Mouse (Mus musculus) intestine, embryonic 16.5 days (tissue): Measurements from ENCODE around the gene Ssbp3. TPM values are rescaled to one million over a fixed set of nuclear protein-coding genes. Genes with fewer than 3 reads are reported as not detected.
A peak's percentile ranks its signal among the peaks of the same experiment; 100 is the strongest.

ENCODE experiments used
- ATAC-seq: fragments of 200-750 bp; cut with Nextera tagmentation; 2 replicates; pipeline ENCODE4 v1.8.0; 2017; ENCODE audit warnings: moderate TSS enrichment, moderate library complexity
- H3K27ac ChIP-seq: fragments of 300-500 bp; sonication (generic); 2 replicates; pipeline ENCODE4 v1.5.1; 2014; ENCODE audit warnings: mild to moderate bottlenecking, low read length
- H3K27me3 ChIP-seq: fragments of 300-500 bp; sonication (generic); replicated peaks from 2 replicates; pipeline ENCODE4 v1.6.1; 2014; ENCODE audit warnings: low read length, control low read depth, mixed read lengths; ENCODE audit not compliant: control insufficient read depth, insufficient read depth
- H3K36me3 ChIP-seq: fragments of 300-500 bp; sonication (generic); 2 replicates; pipeline ENCODE4 v1.6.1; 2014; ENCODE audit warnings: low read length, control low read depth; ENCODE audit not compliant: control insufficient read depth, insufficient read depth
- H3K4me1 ChIP-seq: fragments of 300-500 bp; sonication (generic); 2 replicates; pipeline ENCODE4 v1.6.1; 2014; ENCODE audit warnings: low read length, control low read depth, mixed read lengths; ENCODE audit not compliant: control insufficient read depth, insufficient read depth
- H3K4me2 ChIP-seq: fragments of 300-500 bp; sonication (generic); 2 replicates; pipeline ENCODE4 v1.6.1; 2014; ENCODE audit warnings: low read depth, low read length, control low read depth
- H3K4me3 ChIP-seq: fragments of 300-500 bp; sonication (generic); 2 replicates; pipeline ENCODE4 v1.5.1; 2014; ENCODE audit warnings: mild to moderate bottlenecking, low read length
- H3K9ac ChIP-seq: fragments of 300-500 bp; sonication (generic); 2 replicates; pipeline ENCODE4 v1.6.1; 2014; ENCODE audit warnings: low read depth, low read length
- H3K9me3 ChIP-seq: fragments of 300-500 bp; sonication (generic); 2 replicates; pipeline ENCODE4 v1.6.1; 2016; ENCODE audit warnings: low read length, control low read depth; ENCODE audit not compliant: control insufficient read depth
- WGBS: fragments of 180-500 bp; shearing (Covaris S2); extraction: QIAGEN DNeasy Blood & Tissue Kit; methylation state at CpG from one replicate; pipeline ENCODE4 v1.1.7; 2014; 5-methylcytosine and 5-hydroxymethylcytosine counted together
- polyA plus RNA-seq: library from polyadenylated mRNA; unstranded; fragments of >200 nt; fragmentation: Nextera tagmentation; extraction: Ambion mirVana; gene quantifications from 2 replicates; pipeline ENCODE4 v1.2.1, GENCODE M21; 2015

Gene Ssbp3
- polyA plus RNA-seq: 38.0 and 53.4 TPM in 2 replicates

DNA sequence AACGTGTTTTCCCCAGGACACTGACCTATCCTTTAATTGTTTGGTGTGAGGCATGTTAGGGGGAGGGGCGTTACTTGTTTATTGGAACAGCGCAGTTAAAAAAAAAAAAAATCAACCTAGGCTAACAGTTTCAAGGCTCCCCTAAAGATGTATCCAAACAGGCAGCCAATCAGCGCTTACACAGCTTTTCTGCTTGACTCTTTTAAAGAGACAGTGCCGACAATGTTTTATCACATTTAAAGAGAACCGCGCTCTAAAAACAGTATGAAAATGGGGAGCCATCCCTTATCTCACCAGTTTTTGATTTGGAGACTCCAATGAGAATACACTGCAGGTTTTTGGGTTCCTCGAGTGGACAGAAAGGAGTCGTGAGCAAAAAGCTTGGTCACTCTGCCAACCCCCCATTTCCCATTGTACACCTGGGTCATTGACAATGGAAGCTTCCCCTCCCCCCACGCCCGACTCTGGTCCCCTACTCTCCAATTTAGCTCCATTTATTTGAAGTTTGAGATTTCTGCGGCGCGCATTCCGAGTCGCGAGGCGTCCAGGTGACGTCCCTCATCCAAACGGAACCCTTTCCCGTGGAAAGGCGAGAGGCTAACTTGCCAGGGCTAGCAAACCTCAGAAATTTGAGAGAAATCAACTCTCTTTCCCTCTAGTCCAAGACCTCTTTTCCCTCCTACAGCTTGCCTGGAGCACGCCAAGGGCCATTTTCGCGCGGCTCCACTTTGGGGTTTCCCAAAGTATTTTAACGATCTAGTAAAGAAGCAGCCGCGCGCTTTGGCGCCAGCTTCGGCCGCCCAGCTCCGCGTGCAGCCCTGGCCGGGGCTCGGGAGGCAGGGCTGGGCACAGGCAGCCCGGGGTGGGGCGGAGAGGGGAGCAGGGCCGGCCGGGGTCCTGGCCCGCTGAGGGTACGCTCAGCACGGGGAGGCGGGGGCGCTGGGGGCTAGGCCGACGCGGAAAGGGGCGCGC lies at the start of gene Ssbp3:
Gene Ssbp3 (plus strand): TSS at position 501 of the 972 bp plus-strand sequence.
- under 1% methylated on average over 51 of the region's 51 CpGs for WGBS
- Histone ChIP-seq H3K36me3 (0 out of 2 replicates have a peak, but pooled peaks cover 3% of the 10 kb centered on the region), H3K27ac (peak within 1 kb of the TSS; percentile 97), H3K4me1 (peaks cover 42% of the 10 kb centered on the region), H3K4me3 (peak within 1 kb of the TSS; percentile 99), H3K4me2 (peak within 1 kb of the TSS; percentile 88), H3K9me3 (no peaks in the 10 kb centered on the region), H3K9ac (peak within 1 kb of the TSS; percentile 98), H3K27me3 (no peaks in the 10 kb centered on the region)
- ATAC-seq: peak; percentile 52

DNA sequence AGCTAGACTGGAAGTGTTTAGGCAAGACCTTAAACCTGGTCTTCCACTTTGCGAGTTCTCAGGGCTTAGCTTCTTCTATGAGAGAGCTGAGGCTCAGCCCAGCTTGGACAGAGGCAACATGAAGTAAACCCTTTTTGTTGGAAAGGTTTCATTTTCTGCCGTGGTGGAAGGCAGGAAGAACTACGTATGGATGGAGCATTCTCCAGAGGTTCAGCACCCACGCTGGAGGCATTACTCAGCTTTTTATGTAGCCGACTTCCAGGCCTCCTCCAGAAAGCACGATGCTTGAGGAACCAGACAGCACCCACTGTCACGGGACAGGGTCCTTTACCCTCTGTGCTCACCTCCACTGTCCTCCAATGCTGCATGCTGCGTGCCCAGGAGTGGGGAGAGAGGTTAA lies 48.6 kb upstream of the Ssbp3 start:
- WGBS: 54% methylated on average over 8 of the region's 8 CpGs
- H3K4me2 ChIP-seq: no peak overlapping the region
- H3K4me1 ChIP-seq: peaks cover 33% of the 10 kb centered on the region
- 0 out of 2 replicates have a peak overlapping the region, but pooled peaks have one; percentile 2 for H3K9ac ChIP-seq
- no peak overlapping the region for H3K4me3 ChIP-seq
- no peaks in the 10 kb centered on the region for H3K27me3 ChIP-seq
- peak overlapping the region; percentile 3; the same call in 1 of the 2 replicates for H3K27ac ChIP-seq
- peaks cover 3% of the 10 kb centered on the region; the same call in 1 of the 2 replicates for H3K9me3 ChIP-seq
- H3K36me3 ChIP-seq: no peaks in the 10 kb centered on the region
- no peak for ATAC-seq

DNA sequence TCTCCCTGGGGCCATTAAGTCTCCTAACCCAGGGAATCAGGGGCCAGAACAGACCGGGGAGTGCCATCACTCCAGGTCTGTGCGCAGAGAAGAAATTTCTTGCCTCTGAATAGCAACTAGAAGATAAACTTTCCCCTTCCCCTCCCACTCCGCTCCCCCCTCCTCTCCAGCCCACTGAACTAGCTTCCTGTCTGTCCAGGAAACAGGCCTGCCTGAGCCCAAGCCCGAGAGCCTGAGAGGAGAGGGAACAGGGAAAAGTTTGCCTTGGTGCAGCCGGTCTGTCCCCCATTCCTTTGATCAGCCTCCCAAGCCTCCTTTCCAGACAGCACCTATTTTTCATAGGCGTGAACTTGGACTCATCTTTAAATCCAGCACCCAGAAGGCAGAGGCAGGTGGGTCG lies 48.2 kb upstream of the Ssbp3 start:
- Histone ChIP-seq H3K9me3 (no peaks in the 10 kb centered on the region), H3K4me1 (peaks cover 36% of the 10 kb centered on the region), H3K27ac (peak overlapping the region; percentile 3; the same call in 1 of the 2 replicates), H3K9ac (0 out of 2 replicates have a peak overlapping the region, but pooled peaks have one; percentile 2), H3K27me3 (no peaks in the 10 kb centered on the region), H3K36me3 (no peaks in the 10 kb centered on the region), H3K4me2 (no peak overlapping the region), H3K4me3 (no peak overlapping the region)
- no peak for ATAC-seq
- WGBS: 30% methylated on average over 7 of the region's 7 CpGs

DNA sequence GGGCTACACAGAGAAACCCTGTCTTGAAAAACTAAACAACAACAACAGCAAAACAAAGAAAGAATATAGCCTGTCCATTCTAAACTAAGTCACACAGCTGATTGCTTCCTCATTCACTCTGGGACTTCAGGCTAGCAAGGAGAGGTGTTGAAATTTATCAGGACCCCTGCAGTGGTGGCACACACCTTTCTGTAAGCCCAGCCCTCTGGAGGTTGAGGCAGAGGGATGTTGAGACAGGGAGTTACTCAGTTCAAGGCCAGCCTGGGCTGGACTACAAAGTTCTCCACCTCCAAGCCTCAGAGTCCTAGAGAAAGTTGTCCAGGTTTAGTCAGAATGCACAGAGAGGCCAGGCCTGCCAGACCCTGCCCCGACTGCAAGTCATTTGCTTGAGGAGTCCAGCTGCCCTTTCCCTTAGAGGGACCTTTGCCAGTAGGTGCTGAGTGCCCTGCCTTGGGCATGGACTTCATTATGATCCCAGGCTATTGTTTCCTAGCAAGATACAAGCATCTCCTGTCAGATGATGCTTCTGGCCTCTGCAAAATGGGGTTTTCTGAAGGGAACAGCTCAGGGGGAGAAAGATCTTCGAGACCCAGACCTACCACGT lies 47.6 kb upstream of the Ssbp3 start:
- H3K27me3 ChIP-seq: no peaks in the 10 kb centered on the region
- no peak for ATAC-seq
- WGBS: 58% methylated on average over 3 of the region's 3 CpGs

DNA sequence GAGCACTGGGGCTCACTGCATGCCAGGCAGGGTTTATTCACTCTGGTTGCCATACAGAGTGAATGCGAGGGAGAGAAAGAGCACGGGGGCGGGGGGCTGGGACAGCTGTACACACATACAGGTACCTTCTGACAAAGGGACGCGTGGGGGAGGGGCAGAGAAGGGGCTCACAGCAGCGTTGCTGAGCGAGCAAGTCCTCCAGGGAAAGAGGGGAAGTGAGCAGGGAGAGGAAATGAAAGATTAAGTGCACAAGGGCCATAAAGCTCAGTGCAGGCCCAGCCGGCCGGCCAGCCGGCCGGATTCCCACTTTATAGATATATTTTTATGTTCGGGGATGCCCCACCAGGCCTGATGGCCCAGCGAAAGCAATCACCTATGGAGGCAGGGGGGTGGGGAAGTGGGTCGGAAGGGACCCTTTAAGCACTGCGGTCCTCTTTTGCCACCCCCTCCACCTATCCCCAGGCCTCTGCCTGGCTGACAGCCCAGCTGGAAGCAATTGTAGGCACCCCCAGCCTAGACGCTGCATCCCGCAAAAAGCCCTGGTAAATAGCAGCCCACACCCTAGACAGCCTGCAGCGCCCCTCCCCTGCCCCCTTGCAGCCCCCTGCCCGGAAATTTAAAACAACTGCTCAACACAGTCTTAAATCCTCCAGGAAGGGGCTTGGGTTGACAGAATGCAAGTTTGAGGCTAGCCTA lies 44.9 kb upstream of the Ssbp3 start:
- no peak for ATAC-seq
- Histone ChIP-seq H3K9me3 (no peaks in the 10 kb centered on the region), H3K4me2 (0 out of 2 replicates have a peak overlapping the region, but pooled peaks have one; percentile 5), H3K27ac (peak overlapping the region; percentile 78), H3K4me3 (no peak overlapping the region), H3K27me3 (no peaks in the 10 kb centered on the region), H3K4me1 (peaks cover 46% of the 10 kb centered on the region), H3K9ac (peak overlapping the region; percentile 56), H3K36me3 (no peaks in the 10 kb centered on the region)
- WGBS: 7% methylated on average over 19 of the region's 19 CpGs

More for the DNA sequence above, 47.6 kb upstream of the Ssbp3 start:
- peaks cover 36% of the 10 kb centered on the region for H3K4me1 ChIP-seq
- no peak overlapping the region for H3K27ac ChIP-seq
- no peaks in the 10 kb centered on the region for H3K9me3 ChIP-seq
- no peak overlapping the region for H3K9ac ChIP-seq
- H3K4me3 ChIP-seq: no peak overlapping the region
- H3K4me2 ChIP-seq: no peak overlapping the region
- no peaks in the 10 kb centered on the region for H3K36me3 ChIP-seq

DNA sequence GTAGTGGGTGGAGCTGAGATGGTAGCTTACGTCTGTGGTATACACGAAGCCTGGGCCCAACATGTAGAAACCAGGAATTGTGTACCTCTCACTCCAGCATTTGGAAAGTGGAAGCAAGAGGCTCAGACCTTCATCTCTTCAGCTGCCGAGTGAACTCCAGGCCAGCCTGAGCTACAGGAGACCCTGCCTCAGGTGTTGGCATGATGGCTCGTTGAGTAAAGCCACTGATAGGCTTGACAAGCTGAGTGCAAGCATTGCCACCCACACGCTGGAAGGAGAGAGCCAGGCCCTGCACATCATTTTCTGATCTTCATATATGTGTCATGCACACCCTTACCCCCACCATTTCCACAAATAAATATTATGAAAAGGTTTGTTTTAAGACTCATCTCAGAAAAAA lies 44.1 kb upstream of the Ssbp3 start:
- peak overlapping the region; percentile 50; the same call in 1 of the 2 replicates for H3K27ac ChIP-seq
- peaks cover 47% of the 10 kb centered on the region for H3K4me1 ChIP-seq
- WGBS: 67% methylated on average over 5 of the region's 5 CpGs
- H3K4me3 ChIP-seq: no peak overlapping the region
- H3K9ac ChIP-seq: peak overlapping the region; percentile 21; the same call in 1 of the 2 replicates
- no peaks in the 10 kb centered on the region for H3K36me3 ChIP-seq
- no peak for ATAC-seq
- no peak overlapping the region for H3K4me2 ChIP-seq
- H3K9me3 ChIP-seq: no peaks in the 10 kb centered on the region
- no peaks in the 10 kb centered on the region for H3K27me3 ChIP-seq

DNA sequence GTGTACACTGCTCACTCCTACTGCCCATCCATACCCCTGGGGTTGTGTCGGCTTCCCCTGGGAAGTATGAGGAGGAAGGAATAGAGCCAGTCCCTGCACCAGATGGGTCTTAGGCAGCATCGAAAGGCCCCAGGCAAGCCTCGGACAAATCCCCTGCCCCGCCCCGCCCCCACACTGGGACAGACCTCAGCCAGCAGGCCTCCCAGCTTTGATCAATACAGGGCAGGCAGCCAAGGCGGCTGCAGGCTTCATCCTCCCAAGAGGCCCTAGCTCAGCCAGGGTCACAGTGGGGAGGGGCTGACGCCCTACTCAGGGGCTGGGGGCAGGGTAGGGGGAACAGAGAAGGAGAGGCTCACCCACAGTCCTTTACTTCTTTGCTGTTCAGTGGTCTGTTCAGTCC lies 43.7 kb upstream of the Ssbp3 start:
- ATAC-seq: peak; percentile 76
- 6% methylated on average over 7 of the region's 7 CpGs for WGBS
- Histone ChIP-seq H3K27ac (peak overlapping the region; percentile 50), H3K4me2 (no peak overlapping the region), H3K9ac (peak overlapping the region; percentile 21; the same call in 1 of the 2 replicates), H3K9me3 (no peaks in the 10 kb centered on the region), H3K4me1 (peaks cover 45% of the 10 kb centered on the region), H3K4me3 (no peak overlapping the region), H3K36me3 (no peaks in the 10 kb centered on the region), H3K27me3 (no peaks in the 10 kb centered on the region)

DNA sequence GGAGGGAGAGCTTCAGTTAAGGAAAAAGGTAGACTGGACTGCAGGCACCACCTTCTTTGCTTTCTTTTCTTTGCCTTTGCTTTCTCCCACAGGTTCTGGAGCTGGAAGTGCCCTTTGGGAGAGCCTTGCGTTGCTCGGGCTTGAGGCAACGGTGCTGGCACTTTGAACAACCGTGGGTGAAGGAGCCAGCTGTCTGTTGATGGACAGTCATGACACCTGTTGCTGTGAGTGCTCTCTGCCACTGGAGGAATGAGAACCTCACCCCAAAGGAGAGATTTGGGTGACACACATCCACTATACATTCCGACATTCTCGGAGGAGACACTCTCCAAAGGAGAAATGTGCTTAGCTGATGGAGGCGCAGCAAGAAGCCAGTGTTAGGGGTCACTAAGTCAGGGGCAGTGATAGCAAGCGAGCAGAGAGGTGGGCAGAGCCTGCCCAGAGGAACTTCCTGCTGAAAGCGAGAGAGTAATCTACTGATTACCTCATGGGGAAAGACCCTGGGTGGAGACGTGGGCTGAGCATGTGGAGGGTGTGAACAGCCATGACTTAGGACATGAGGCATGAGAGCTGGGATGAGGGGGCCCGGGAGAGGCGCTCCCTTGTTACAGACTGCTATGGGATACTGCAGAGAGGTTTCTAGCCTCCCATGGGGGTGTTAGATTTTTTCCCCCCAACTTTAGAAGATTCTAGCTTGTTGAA lies 41.6 kb upstream of the Ssbp3 start:
- peaks cover 39% of the 10 kb centered on the region for H3K4me1 ChIP-seq
- H3K27me3 ChIP-seq: no peaks in the 10 kb centered on the region
- H3K27ac ChIP-seq: no peak overlapping the region
- H3K9me3 ChIP-seq: no peaks in the 10 kb centered on the region
- no peaks in the 10 kb centered on the region for H3K36me3 ChIP-seq
- no peak overlapping the region for H3K9ac ChIP-seq
- 52% methylated on average over 12 of the region's 12 CpGs for WGBS
- H3K4me3 ChIP-seq: no peak overlapping the region
- peak; percentile 23; the same call in 1 of the 2 replicates for ATAC-seq
- no peak overlapping the region for H3K4me2 ChIP-seq
